Mouse (Mus musculus) megakaryocyte, adult 5-6 weeks (primary cell): Measurements from ENCODE around the gene Akap8l. TPM values are rescaled to one million over a fixed set of nuclear protein-coding genes. Genes with fewer than 3 reads are reported as not detected.

Experiments
- ATAC-seq: 2 replicates; pipeline ENCODE4 v1.8.0; 2016; ENCODE audit warnings: mild to moderate bottlenecking, inconsistent platforms; ENCODE audit not compliant: poor library complexity, severe bottlenecking
- total RNA-seq, 2 experiments: library from RNA; stranded (forward) in 1 of 2; stranded (reverse) in 1 of 2; fragments of 153-499, 151-499 nt in 1 of 2; fragments of 221-1000, 200-1000 nt in 1 of 2; gene quantifications; 2 replicates each; pipeline versions ENCODE4 v1.2.3 to v1.2.4; 2015 to 2017

Gene Akap8l
- total RNA-seq (2015) (48.3 and 51.1 TPM in 2 replicates), total RNA-seq (2017) (66.4 and 69.6 TPM in 2 replicates)

DNA sequence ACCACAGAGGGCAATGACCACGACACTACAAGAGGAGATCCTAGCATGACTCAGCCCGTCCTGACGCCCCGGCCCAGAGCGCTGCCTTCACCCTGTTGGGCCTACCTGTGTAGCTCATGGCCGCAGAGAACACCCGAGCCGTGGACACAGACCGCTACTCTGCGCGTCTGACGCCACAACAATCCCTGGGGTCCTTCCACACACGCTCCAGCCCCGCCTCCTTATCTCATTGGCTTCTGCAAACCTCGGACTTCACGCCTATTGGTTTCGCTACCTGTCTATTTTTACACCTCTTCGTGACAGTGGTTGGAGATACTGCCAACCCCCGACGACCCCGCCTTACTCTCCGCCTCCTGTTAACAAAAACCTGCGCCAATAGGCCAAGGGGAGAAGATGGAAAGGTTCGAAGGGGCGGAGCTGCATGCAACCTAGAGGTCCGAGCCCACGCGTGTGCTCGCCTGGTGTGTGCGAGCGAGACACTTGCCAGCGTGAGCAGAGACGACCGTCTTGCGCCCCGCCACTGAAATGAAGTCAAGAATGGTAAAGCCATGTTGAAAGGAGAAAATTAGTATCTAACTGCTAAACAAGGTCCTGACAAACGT is at the start of gene Akap8l:
Gene Akap8l (minus strand): TSS at position 226 of the 602 bp plus-strand sequence.
- peak; percentile 92 for ATAC-seq

DNA sequence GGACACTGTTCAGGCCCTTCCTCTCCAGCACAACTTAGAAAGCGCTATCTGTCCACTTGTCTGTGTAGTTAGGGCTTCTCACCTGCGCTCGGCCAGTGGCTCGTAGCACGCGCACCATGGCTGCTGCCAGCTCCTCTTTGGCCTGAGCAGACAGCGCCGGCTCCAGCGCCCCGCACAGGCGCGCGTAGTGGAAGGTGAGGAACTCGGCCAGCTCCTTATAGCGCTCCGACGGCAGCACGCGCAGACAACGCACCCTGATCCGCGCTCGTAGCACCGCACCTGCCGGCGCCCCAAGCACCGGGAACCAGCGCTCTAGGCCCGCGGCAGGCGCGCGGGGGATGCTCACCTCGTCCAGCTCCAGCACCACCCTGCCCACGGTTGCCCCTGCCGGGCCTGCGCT is 45.9 kb upstream of the Akap8l start:
- ATAC-seq = no peak

DNA sequence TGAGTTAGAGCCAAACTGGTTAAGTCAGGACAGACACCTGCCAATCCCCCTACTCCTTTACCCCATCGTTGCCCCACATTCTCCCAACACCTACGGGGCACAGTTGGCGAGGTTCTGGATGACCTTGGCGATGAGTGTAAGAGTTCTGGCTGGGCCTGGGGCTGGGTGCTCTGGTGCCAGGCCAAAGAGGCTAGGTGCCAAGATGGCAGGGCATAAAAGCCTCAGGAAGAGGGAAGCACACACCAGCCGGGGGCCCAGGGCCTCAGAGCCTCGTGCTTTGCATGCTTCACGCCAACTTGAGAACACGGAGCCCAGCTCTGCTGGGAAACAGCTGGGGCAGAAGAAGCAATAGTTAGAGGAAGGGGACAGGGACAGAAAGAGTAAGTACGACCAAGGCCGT is 43.5 kb upstream of the Akap8l start:
- ATAC-seq = no peak

DNA sequence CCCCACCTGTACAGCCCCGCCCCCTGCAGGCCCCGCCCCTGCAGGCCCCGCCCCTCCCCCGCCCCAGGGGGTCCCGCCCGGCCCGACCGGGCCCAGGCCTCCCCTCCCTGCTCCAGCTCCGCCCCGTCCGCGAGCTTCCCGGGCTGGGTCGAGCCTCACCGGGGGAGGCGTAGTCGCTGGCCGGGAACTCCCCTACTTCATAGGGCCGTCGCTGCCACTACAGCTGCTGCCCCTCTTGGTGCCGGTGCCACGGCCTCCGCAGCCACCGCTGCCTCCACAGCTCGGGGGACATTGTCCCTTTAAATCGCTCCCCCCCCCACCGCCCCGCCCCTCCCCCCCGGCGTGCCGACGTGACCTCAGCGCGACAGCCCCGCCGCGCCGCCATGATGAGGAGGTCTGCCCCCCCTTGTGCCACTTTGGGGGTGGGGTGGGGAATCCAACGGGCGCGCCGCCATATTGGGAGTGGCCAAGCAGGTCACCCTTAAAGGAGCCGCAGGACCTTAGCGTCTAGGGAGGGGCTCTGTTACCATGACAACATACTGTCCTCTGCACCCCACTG is 38.8 kb upstream of the Akap8l start, which contains the start of gene Wiz:
Gene Wiz (minus strand): TSS at position 339 of the 559 bp plus-strand sequence.
- ATAC-seq = peak; percentile 90

DNA sequence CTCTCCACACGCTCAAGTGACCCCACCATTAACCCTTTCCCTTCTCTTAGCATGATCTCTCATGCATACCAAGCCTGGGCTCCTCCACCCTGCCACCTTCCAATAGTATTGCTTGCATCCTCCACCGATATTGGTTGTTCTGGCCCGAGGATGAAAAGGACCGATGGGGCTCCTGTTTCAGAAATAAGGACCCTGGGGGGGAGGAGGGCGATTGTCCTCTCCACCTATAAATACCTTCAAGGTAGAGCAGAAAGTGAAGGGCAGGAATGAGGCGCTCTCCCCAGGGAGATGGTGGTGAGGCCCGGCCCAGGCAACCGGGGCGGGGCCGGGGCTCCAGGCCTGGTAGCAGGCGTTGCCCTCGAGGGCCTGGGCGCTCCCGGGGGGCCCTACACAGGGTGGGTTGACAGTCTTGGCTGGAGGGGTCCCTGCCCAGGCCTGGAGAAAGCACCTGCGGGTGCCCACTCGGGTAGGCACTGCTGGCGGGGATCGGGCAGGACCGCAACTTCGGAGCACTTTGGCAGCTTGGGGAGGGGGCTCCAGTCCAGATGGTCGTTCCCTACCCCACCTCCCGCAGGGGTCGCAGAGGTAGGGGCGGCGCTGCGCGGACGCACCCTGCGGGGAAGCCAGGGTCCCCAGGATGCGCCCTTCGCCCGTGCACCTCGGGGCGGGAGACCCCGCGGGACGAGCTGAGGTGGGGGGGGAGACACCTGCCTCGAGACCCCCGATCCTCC is 38.1 kb upstream of the Akap8l start:
- no peak for ATAC-seq

DNA sequence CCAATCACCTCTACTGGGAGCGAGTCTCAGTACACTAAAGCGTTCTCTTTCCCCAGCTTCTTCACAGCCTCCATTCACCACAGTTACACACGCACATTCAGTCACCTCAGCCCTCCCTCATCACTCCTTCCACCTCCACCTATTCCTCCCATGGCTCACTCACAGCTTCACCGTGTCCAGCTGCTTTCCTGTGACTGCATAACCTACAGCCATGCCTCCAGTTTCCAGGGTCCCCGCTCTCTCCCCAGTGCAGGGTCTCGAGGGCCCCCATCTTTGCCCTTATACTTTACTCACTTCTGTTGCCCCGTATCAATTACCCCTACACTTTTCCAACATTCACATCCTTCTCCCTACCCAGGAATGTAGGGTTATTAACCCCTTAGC is 37.6 kb upstream of the Akap8l start:
- ATAC-seq = no peak

DNA sequence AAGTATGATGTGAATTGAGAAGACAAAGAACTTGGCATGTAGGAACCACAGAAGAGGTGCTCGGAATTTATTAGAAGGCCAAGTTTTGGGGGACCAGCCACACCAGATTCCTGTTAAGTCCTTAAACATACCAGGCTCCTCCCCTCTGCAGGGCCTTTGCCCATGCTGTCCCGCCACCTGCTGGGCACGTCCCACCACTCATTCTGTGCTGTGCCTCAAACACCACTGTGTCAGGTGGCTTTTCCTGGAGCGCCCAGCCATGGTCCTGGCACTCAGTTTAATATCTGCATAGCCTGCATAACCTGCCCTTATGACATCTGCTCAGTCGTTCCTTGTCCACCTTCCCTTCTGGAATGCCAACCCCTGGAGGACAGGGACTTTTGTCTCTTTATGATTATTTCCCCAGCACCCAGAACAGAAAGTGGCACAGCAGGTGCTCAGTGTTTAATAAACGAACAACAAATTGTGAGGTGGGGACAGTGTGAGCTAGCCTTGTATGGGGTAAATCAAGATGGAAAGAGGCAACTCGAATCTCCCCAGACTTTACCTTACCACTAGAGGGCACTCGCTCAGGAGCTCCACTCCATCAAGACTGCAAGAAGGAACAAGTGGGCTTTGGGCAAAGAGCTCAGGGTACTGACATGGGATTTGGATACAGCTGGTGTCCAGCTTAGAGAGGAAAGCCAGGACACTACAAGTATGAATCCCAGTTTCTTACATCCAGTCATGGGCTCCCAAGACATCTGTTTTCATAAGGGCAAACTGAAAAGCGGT is 36.4 kb upstream of the Akap8l start:
- peak; percentile 33; the same call in 1 of the 2 replicates for ATAC-seq

DNA sequence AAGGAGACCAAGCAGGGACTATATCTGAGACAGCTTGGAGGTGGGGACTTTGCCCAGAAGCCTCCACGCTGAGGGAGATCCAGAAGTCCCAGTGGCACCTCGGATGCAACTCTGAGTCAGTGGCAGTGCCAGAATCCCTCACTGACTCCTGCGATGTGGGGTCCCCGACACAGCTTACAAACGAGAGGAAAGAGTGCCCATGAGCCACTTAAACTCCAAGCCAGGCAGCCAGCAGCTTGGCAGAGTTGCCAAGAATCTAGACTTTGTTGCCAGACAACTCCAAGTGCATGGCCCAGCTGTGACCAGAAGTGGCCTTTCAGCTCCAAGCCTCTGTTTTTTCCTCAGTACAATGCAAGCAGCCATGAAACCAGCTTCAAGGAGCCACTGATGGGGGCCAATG is 33.3 kb upstream of the Akap8l start:
- no peak for ATAC-seq

DNA sequence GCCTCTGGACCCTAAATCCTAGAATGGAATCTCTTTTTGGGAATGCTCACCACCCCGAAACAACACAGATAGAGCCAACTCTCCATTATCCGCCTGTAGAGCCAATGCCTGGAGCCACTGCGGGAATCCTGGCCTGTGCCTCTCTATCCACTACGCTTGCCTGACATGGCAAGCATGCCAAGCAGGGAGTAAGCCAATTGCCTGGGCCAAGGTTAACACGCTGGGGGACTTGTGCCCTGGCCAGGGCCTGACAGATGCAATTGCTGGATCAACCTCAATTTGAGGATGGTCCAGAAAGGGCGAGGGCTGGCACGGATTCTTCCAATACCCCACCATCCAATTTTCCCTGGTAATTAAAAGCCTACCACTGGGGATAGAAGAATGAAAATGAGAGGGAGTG is 32.2 kb upstream of the Akap8l start:
- ATAC-seq = no peak

DNA sequence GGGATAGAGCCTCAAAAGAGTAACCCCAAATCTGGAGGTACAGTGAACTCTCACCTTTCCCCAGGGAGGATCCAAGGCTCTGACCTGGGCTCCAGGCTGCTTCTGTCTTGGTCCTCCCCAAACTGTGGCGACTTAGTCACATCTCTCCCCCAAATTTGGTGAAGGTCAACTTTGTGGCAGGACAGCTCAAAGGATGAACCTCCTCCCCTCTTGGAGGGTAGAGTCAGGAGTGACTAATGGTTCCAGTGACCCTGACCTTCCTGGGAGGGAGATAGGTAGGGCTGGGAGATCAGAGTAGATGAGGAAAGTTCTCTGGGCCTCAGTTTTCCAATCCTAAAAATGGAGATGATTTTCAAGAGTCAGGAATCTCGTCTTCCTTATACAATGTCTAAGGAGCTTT is 28.4 kb upstream of the Akap8l start:
- ATAC-seq = no peak

DNA sequence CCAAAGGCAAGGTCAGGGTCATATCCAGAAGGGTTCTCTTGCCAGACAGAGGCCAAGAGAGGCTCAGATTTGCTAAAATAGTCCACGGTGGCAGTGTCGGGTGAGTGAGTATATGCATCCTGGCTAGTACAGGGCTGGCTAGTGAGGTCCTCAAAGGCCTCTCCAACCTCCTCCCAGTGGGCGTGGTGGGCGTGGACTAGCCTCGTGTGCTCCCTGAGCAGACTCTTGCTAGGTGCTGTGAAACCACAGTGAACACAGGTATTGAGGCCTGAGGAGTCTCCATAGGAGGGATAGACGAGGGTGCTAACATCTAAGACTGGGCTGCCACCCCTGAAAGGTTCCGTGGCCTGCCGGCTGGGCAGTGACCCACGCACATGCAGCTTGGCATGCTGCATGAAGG is 26.7 kb upstream of the Akap8l start:
- no peak for ATAC-seq

DNA sequence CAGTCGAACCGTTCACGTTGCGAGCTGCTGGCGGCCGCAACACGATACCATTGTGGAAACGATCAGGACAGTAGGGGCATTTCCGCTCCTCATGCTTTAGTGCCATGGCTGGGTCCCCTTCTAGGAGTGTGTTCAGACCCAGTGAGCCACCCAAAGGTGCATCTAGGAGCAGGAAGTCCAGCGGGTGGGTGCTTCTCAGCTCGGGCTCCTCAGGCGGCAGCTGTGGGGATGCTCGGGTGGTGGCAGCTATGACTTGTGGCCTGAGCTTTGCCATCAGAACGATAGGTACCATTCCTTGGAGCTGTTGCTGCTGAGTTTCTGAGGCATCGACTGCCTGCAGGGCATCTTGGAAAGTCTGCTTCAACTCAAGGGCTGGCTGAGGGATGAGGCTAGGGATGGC is 26.1 kb upstream of the Akap8l start:
- ATAC-seq = no peak

DNA sequence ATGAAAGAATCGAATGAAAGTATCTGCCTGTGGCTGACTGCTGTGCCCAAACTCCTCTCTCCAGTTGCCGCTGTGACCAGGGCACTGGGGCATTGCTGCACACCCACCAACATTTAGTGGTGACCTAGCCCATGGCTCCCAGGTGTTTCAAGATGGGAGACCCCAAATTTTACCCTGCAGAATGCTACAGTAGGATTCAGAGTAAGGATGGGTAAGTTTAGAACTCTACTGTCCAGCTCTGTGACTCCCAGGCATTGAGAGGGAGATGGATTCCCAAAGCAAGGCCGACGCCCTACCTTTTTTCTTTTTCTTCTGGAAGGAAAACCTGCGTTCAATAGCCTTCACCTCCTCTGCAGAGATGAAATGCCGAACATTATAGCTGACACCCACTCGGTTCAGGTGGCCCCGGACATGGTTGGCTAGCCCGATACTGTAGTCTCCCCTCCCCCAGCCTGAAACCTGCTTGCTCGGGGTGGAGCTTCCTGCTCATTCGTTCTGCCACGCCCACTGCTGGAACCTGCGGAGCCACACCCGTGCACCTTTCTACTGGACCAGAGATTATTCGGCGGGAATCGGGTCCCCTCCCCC is 18.7 kb upstream of the Akap8l start:
- no peak for ATAC-seq

DNA sequence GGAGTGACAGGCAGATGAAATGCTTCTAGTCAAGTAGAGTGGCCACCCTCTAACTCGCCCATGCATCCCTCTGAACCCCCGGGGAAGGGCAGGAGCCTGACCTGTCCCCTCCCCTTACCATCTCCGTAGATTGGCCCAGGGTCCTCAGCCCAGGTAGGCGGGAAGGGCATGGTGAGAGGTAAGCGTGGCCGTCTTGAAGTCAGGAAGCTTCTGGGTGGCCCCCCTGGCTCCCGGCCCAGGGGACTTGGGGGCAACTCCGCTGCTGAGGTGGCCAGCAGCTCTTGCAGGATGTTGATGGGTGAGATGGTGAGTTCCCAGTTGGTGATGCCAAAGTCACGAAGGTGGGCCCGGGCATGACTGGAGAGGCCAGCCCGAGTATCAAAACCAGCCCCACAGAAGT is 17.3 kb upstream of the Akap8l start:
- ATAC-seq = no peak

DNA sequence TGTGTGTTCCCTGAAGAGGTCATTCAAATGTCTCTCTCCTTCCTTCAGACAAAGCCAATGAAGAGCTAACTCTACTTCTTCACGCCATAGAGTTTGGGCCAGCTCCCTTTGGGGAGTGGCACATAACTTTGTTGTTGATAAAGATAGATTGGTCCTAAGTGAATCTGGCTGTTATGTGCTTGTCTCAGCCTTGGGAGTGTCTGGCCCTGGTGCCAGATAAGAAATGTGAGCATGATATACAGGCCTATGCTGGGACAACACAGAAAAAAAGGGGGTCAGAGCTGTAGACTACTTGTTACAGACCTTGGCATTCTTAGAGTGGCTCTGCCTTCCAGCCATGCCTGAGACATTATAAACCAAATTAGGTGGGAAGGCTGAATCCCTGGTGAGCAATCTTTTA is 14.9 kb upstream of the Akap8l start:
- ATAC-seq = no peak

DNA sequence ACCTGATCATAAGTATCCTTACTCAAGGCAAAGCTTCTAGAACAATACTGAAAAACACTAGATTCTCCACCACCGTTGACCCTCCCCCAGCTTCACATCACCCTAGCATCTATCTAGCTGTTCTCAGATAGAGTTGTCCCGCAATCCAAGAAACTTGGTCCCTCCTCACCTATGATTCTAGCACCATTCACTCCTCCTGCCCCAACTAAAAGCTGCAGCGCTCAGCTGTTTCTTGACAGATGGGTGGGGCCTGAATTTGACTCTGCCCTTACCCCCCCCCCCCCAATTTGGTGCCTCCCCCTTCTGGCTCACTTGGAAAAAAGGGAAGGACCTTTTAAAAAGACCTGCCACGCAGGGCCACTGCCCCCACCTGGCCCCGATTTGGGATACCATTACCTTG is 14.4 kb upstream of the Akap8l start:
- ATAC-seq = no peak

DNA sequence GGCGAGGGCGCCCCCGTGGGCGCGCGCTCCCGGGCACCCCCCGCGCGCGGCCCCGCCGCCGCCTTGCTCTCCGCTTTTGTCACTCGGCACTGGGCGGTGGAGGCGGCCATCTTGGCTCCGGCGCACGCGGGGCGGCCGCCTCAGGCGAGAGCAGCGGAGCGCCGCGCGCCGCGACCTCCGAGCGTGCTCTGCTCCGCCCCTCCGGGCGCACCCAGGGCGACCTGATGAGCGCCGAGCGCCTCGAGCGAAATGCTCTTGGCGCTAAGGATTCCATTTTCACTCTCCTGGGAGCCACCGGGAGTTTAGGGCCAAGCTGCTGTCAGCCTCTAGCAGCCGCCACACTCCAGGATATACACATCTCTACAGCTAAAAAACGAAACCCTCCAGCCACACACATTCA is 13.9 kb upstream of the Akap8l start:
- ATAC-seq = peak; percentile 99

DNA sequence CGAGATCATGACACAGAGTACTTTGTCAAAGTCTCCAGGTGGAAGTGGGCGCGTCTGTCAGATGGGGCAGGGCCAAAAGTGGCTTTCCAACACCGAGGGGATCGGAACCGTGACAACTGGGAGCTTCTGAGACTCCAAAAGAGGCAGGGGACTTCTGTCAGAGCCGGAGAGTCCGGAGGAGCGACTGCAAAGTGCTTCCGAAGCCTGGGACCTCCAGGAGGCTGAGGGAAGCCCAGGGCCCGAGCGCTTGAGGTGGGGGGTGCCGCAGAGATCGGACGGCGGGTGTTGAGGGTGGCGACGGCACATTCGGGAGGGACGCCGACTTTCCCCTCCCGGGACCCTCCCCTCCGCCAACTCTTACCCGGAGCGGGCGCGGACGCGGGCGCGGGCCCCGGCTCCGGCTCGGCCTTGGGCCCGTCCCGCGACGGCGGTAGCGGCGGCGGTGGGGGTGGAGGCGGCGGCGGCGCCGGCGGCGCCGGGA is 13.5 kb upstream of the Akap8l start:
- ATAC-seq = no peak

DNA sequence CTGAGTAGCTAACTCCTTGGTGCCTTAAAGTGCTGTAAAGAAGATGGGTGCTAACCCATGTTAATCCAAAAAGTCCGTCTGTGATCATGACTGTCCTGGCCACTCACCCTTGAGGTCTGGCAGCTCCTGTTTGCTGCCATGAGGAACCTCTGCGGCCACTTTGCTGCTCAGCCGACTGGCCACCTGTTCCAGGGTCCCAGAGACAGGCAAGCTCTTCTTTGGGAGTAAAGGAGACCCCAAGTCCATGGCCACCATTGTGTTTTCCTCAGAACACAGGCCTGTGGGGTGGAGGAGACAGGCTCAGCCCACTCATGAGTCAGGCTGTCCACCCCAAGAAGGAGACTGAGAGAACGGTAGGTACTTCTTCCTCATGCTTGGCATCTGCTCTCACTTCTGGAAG is 12.3 kb upstream of the Akap8l start:
- no peak for ATAC-seq

DNA sequence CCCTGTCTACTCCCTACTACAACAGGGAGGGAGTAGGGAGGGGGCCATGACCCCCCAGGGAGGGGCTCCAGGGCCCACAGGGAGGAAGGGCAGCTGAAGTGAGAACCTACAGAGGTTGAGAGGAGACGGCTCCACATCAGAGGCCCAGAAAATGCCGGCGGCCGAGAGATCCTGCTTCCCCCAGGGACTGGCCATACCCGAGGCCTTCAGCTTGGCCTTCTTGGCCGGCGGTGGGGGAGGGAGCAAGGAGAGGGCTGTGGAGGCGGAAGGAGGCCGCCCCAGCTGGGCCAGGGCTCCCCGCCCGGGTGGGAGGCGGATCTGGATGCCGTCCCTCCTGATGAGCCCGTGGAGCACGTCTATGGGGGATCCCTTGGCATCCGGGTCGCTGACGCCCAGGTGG is 9.5 kb upstream of the Akap8l start:
- no peak for ATAC-seq

DNA sequence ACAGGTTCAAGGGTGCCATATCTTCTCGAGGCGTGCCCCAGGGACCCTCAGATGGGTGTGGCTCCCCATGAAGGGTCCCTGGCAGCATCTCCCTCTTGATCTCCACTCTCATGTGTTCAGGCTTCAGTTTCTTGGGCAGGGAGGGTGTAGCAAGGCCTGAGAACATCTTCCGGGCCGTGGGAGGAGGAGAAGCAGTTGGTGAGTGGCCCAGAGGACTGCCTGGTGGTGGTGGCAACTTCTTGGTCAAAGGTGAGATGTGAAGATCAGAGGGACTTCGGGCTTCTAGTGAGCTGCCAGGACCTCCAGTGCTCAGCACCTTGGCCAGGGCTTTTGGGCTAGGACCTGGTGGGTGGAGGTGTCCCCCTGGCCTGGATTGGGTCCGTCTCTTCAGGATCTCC is 8.5 kb upstream of the Akap8l start:
- ATAC-seq = no peak
